Mouse (Mus musculus): ENCODE measurements around the gene Vamp9. TPM values are rescaled to one million over a fixed set of nuclear protein-coding genes. Genes with fewer than 3 reads are reported as not detected.

Gene Vamp9
- polyA plus RNA-seq, 1 experiment from 2014 or later, result 1.0 TPM

GRCm38 (mm10) chr5:99994680-99995079, 88.6 kb downstream of the Vamp9 start:
- H3K4me2 ChIP-seq (replicated peaks), result no peak overlapping the region
- H3K4me3 ChIP-seq (replicated peaks; ENCODE audit: low read length), result no peak overlapping the region
- H3K9me3 ChIP-seq (ENCODE audit: control insufficient read depth, low read length), result 0 out of 2 replicates have a peak, but pooled peaks cover 4% of the 10 kb centered on the region
- H3K27me3 ChIP-seq (ENCODE audit: control insufficient read depth, insufficient read depth, low read length), result no peaks in the 10 kb centered on the region
- H3K4me1 ChIP-seq (replicated peaks; ENCODE audit: control insufficient read depth, insufficient read depth, low read length), result no peaks in the 10 kb centered on the region
- H3K9ac ChIP-seq, result no peak overlapping the region
- WGBS, result 92% methylated on average over 3 of the region's 3 CpGs
- H3K27ac ChIP-seq, result no peak overlapping the region
- no peaks in the 10 kb centered on the region for H3K36me3 ChIP-seq (replicated peaks; ENCODE audit: control insufficient read depth, insufficient read depth)
- DNase-seq (ENCODE audit: low spot score), result no peak
- no peak for ATAC-seq (ENCODE audit: low FRiP score)

- 0 out of 2 replicates have a peak, but pooled peaks cover 4% of the 10 kb centered on the region for H3K9me3 ChIP-seq (ENCODE audit: control insufficient read depth, low read length)
- ATAC-seq (ENCODE audit: low FRiP score) (no peak), DNase-seq (ENCODE audit: low spot score) (no peak)
- H3K4me2 ChIP-seq (replicated peaks), result no peak overlapping the region
- no peak overlapping the region for H3K27ac ChIP-seq
- no peaks in the 10 kb centered on the region for H3K27me3 ChIP-seq (ENCODE audit: control insufficient read depth, insufficient read depth, low read length)
- WGBS, result 81% methylated on average over 7 of the region's 7 CpGs
- H3K4me3 ChIP-seq (replicated peaks; ENCODE audit: low read length), result no peak overlapping the region
- no peak overlapping the region for H3K9ac ChIP-seq
- H3K4me1 ChIP-seq (replicated peaks; ENCODE audit: control insufficient read depth, insufficient read depth, low read length), result no peaks in the 10 kb centered on the region
- H3K36me3 ChIP-seq (replicated peaks; ENCODE audit: control insufficient read depth, insufficient read depth), result no peaks in the 10 kb centered on the region
These were observed 94.0 kb downstream of the Vamp9 start for GRCm38 (mm10) chr5:100000048-100000447.

GRCm38 (mm10) chr5:100000500-100000899, 94.4 kb downstream of the Vamp9 start:
- WGBS, result 46% methylated on average over 7 of the region's 8 CpGs
- no peaks in the 10 kb centered on the region for H3K36me3 ChIP-seq (replicated peaks; ENCODE audit: control insufficient read depth, insufficient read depth)
- ATAC-seq (ENCODE audit: low FRiP score) (no peak), DNase-seq (ENCODE audit: low spot score) (no peak)
- H3K27ac ChIP-seq, result no peak overlapping the region
- H3K27me3 ChIP-seq (ENCODE audit: control insufficient read depth, insufficient read depth, low read length), result no peaks in the 10 kb centered on the region
- no peak overlapping the region for H3K4me2 ChIP-seq (replicated peaks)
- no peak overlapping the region for H3K9ac ChIP-seq
- H3K9me3 ChIP-seq (ENCODE audit: control insufficient read depth, low read length), result 0 out of 2 replicates have a peak, but pooled peaks cover 4% of the 10 kb centered on the region
- H3K4me1 ChIP-seq (replicated peaks; ENCODE audit: control insufficient read depth, insufficient read depth, low read length), result no peaks in the 10 kb centered on the region
- no peak overlapping the region for H3K4me3 ChIP-seq (replicated peaks; ENCODE audit: low read length)

Other genes with a start within 250 kb of the Vamp9 start
- gene Rasgef1b, start 177.2 kb upstream of the Vamp9 start, polyA plus RNA-seq (2014; fragmentation: Nextera tagmentation; extraction: Ambion mirVana), result 47.5 and 51.5 TPM in 2 replicates
- 105 and 122 TPM in 2 replicates for gene Hnrnpd, start 72.7 kb downstream of the Vamp9 start, polyA plus RNA-seq (2014; fragmentation: Nextera tagmentation; extraction: Ambion mirVana)
- 3.4 and 4.0 TPM in 2 replicates for gene 4930524J08Rik, start 72.8 kb downstream of the Vamp9 start, polyA plus RNA-seq (2014; fragmentation: Nextera tagmentation; extraction: Ambion mirVana)
- gene Hnrnpdl, start 133.4 kb downstream of the Vamp9 start, polyA plus RNA-seq (2014; fragmentation: Nextera tagmentation; extraction: Ambion mirVana), result 202 and 206 TPM in 2 replicates
- 44.3 and 54.0 TPM in 2 replicates for gene Enoph1, start 133.7 kb downstream of the Vamp9 start, polyA plus RNA-seq (2014; fragmentation: Nextera tagmentation; extraction: Ambion mirVana)